ENCODE assay signal across 18 mouse cellular contexts in the genomic region with DNA sequence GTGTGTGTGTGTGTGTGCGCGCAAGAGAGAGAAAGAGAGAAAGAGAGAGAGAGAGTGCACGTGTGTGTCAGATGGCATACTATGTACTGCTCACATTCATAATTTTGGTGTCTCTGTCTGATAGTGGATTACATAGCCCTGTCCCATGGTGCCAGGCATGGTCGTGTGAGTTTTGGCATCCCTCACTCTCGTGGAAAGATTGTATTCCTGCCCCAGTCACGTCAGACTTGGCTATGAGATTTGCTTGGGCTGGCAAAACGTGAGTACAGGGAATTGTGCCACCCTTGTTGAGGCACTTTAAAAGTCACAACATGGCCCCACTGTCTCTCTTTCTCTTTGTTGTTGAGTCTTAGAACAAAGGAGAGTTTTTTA.
DNase-seq lines count a peak whose midpoint lies in the region; ATAC-seq and TF ChIP-seq lines count a peak whose summit lies in the region.
"Had no signal": no experiment of that assay in that cellular context is flagged by ENCODE, and none has a peak within 500 bp of the region (broad histone marks: within the 10 kb centered on the region; RNA-seq: fewer than 3 reads in every experiment).

No protein-coding gene starts in this region.

- H3K4me3 ChIP-seq in lung, embryonic 14.5 days (ENCODE audit: low read depth, low read length): no peak overlapping the region
- H3K4me3 ChIP-seq in lung, adult 2 months (replicated peaks; ENCODE audit: extremely low read depth, low read depth, low read length): no peak overlapping the region
- no peak overlapping the region for H3K4me3 ChIP-seq in forebrain, postnatal 0 days (ENCODE audit: low read depth, low read length)
- H3K4me3 ChIP-seq: intestine, embryonic 15.5 days; layer of hippocampus, adult 2 months; left cerebral cortex, adult 2 months had no signal

- no peaks in the 10 kb centered on the region for H3K36me3 ChIP-seq in lung, embryonic 14.5 days (ENCODE audit: insufficient read depth)
- H3K36me3 ChIP-seq in forebrain, postnatal 0 days (ENCODE audit: insufficient read depth): no peaks in the 10 kb centered on the region
- H3K36me3 ChIP-seq: intestine, embryonic 15.5 days had no signal

- no peaks in the 10 kb centered on the region for H3K27me3 ChIP-seq in lung, embryonic 14.5 days (ENCODE audit: insufficient read depth, low read length)
- no peaks in the 10 kb centered on the region for H3K27me3 ChIP-seq in forebrain, postnatal 0 days (ENCODE audit: insufficient read depth, low read length)
- H3K27me3 ChIP-seq: intestine, embryonic 15.5 days had no signal

- H3K27ac ChIP-seq in lung, embryonic 14.5 days (ENCODE audit: low read depth): 0 out of 2 replicates have a peak overlapping the region, but pooled peaks have one; percentile 75
- peak overlapping the region; percentile 77 for H3K27ac ChIP-seq in forebrain, postnatal 0 days (ENCODE audit: low read depth, low read length)
- H3K27ac ChIP-seq: layer of hippocampus, adult 2 months; left cerebral cortex, adult 2 months had no signal

- no peak for ATAC-seq in lung, embryonic 14.5 days (ENCODE audit: insufficient read depth)
- ATAC-seq in forebrain, postnatal 0 days: peak; percentile 64
- ATAC-seq in megakaryocyte progenitor cell, adult 5-6 weeks (replicated peaks; ENCODE audit: poor library complexity): no peak
- ATAC-seq: CD4-positive, CD25-positive, alpha-beta regulatory T cell, adult 4 months; intestine, embryonic 15.5 days had no signal

- no peak for TF ChIP-seq CTCF in lung, embryonic 14.5 days (IDR thresholded peaks at IDR 0.05; ENCODE audit: low read depth)
- no peak for TF ChIP-seq CTCF in lung, adult 2 months (IDR thresholded peaks at IDR 0.05; ENCODE audit: insufficient read depth, low read length)
- TF ChIP-seq CTCF in brain, embryonic 14.5 days (IDR thresholded peaks at IDR 0.05; ENCODE audit: borderline replicate concordance, extremely low read depth, insufficient read depth, insufficient read length): no peak
- TF ChIP-seq CTCF in forebrain, postnatal 0 days (IDR thresholded peaks at IDR 0.05; ENCODE audit: low read depth): no peak

- TF ChIP-seq POLR2A in lung, adult 2 months (IDR thresholded peaks at IDR 0.05; ENCODE audit: borderline replicate concordance, extremely low read depth, low read depth, low read length): no peak
- TF ChIP-seq POLR2A in brain, embryonic 14.5 days (IDR thresholded peaks at IDR 0.05; ENCODE audit: borderline replicate concordance, extremely low read depth, insufficient read depth, insufficient read length, poor library complexity, severe bottlenecking): no peak

- H3K9ac ChIP-seq in lung, embryonic 14.5 days: no peak overlapping the region
- no peak overlapping the region for H3K9ac ChIP-seq in forebrain, postnatal 0 days
- H3K9ac ChIP-seq: intestine, embryonic 15.5 days had no signal

- H3K9me3 ChIP-seq in lung, embryonic 14.5 days (ENCODE audit: low read depth, low read length): no peaks in the 10 kb centered on the region
- H3K9me3 ChIP-seq in forebrain, postnatal 0 days (ENCODE audit: low read length): no peaks in the 10 kb centered on the region
- H3K9me3 ChIP-seq: intestine, embryonic 15.5 days had no signal

- peaks cover 52% of the 10 kb centered on the region for H3K4me1 ChIP-seq in lung, embryonic 14.5 days (ENCODE audit: insufficient read depth)
- H3K4me1 ChIP-seq in lung, adult 2 months (ENCODE audit: control insufficient read depth, insufficient read depth, low read length): peaks cover 13% of the 10 kb centered on the region
- H3K4me1 ChIP-seq in forebrain, postnatal 0 days (ENCODE audit: insufficient read depth): peaks cover 27% of the 10 kb centered on the region

- DNase-seq in lung, embryonic 14.5 days: no peak
- DNase-seq in lung, adult 2 months: no peak
- peak; percentile 11 for DNase-seq in adipocyte (ENCODE audit: low spot score)
- DNase-seq in brain, embryonic 14.5 days (ENCODE audit: low read depth): peak; percentile 57
- DNase-seq in forebrain, postnatal 0 days: peak; percentile 73
- no peak for DNase-seq in ovary, adult 18-20 months (ENCODE audit: low spot score)
- DNase-seq: adrenal gland, postnatal 14 days; cerebellum, postnatal 25 days; gastrocnemius, postnatal 36 days; retina, postnatal 1 day; thymus, postnatal 14 days had no signal

- WGBS in lung, embryonic 14.5 days: 63% methylated on average over 7 of the region's 7 CpGs
- 65% methylated on average over 7 of the region's 7 CpGs for WGBS in lung, adult 2 months
- WGBS in forebrain, postnatal 0 days: 43% methylated on average over 7 of the region's 7 CpGs

- no peak overlapping the region for H3K4me2 ChIP-seq in lung, embryonic 14.5 days
- H3K4me2 ChIP-seq in forebrain, postnatal 0 days (ENCODE audit: low read depth): no peak overlapping the region
- H3K4me2 ChIP-seq: heart, embryonic 11.5 days; intestine, embryonic 15.5 days; liver, embryonic 11.5 days had no signal

Comparison
In these comparisons a context has a peak if more than half of its experiments do, and no peak if none do; other contexts are left out.
1. DNase-seq: peak in adipocyte (single experiment), brain, embryonic 14.5 days (single experiment) and forebrain, postnatal 0 days (single experiment); none in lung, embryonic 14.5 days (single experiment), lung, adult 2 months (single experiment) and ovary, adult 18-20 months (single experiment).